Mouse (Mus musculus): Measurements from ENCODE around the gene Ryk. TPM values are rescaled to one million over a fixed set of nuclear protein-coding genes. Genes with fewer than 3 reads are reported as not detected.

Ryk gene
- total RNA-seq, 2 experiments from 2014 or later: 0.68 to 1.3 TPM

GRCm38 (mm10) chr9:102926137-102926536 lies 91.4 kb downstream of the Ryk start:
- no peak for ATAC-seq (replicated peaks; ENCODE audit: low FRiP score, poor library complexity, severe bottlenecking)

- no peak for ATAC-seq (replicated peaks; ENCODE audit: low FRiP score, poor library complexity, severe bottlenecking)
Observed at GRCm38 (mm10) chr9:102929776-102930175, 95.1 kb downstream of the Ryk start.

- ATAC-seq (replicated peaks; ENCODE audit: low FRiP score, poor library complexity, severe bottlenecking): no peak
Observed at GRCm38 (mm10) chr9:102933925-102934721, 99.4 kb downstream of the Ryk start.

GRCm38 (mm10) chr9:102942221-102942620 lies 107.5 kb downstream of the Ryk start:
- no peak for ATAC-seq (replicated peaks; ENCODE audit: low FRiP score, poor library complexity, severe bottlenecking)

- no peak for ATAC-seq (replicated peaks; ENCODE audit: low FRiP score, poor library complexity, severe bottlenecking)
Observed at GRCm38 (mm10) chr9:102944891-102945290, 110.2 kb downstream of the Ryk start.

- ATAC-seq (replicated peaks; ENCODE audit: low FRiP score, poor library complexity, severe bottlenecking): no peak
Observed at GRCm38 (mm10) chr9:102946469-102947015, 111.8 kb downstream of the Ryk start.

- ATAC-seq (replicated peaks; ENCODE audit: low FRiP score, poor library complexity, severe bottlenecking): no peak
Observed at GRCm38 (mm10) chr9:102948706-102949105, 114.0 kb downstream of the Ryk start.

GRCm38 (mm10) chr9:102951091-102951994 lies 116.6 kb downstream of the Ryk start:
- ATAC-seq (replicated peaks; ENCODE audit: low FRiP score, poor library complexity, severe bottlenecking): no peak

GRCm38 (mm10) chr9:102955866-102956265 lies 121.1 kb downstream of the Ryk start:
- ATAC-seq (replicated peaks; ENCODE audit: low FRiP score, poor library complexity, severe bottlenecking): no peak

Other genes with a start within 250 kb of the Ryk start
- gene Anapc13, start 208.6 kb upstream of the Ryk start, total RNA-seq (2015; ENCODE audit: low replicate concordance): 5.6 and 42.0 TPM in 2 replicates
- 32.8 and 42.3 TPM in 2 replicates for gene Anapc13, start 208.6 kb upstream of the Ryk start, total RNA-seq (2017; ENCODE audit: low replicate concordance)
- 4.6 and 10.4 TPM in 2 replicates for gene Cep63, start 208.4 kb upstream of the Ryk start, total RNA-seq (2015; ENCODE audit: low replicate concordance)
- 9.9 and 13.9 TPM in 2 replicates for gene Cep63, start 208.4 kb upstream of the Ryk start, total RNA-seq (2017; ENCODE audit: low replicate concordance)
- gene Amotl2, start 118.2 kb upstream of the Ryk start, total RNA-seq (2015; ENCODE audit: low replicate concordance): 0.19 and 0.63 TPM in 2 replicates
- 2.5 and 3.7 TPM in 2 replicates for gene Amotl2, start 118.2 kb upstream of the Ryk start, total RNA-seq (2017; ENCODE audit: low replicate concordance)
- not detected in 2 replicates for gene Slco2a1, start 153.8 kb downstream of the Ryk start, total RNA-seq (2015; ENCODE audit: low replicate concordance)
- gene Slco2a1, start 153.8 kb downstream of the Ryk start, total RNA-seq (2017; ENCODE audit: low replicate concordance): 0.09 TPM in 1 of 2 replicates, not detected in the other

All from erythroblast, adult 5-6 weeks (primary cell).